Mouse (Mus musculus) gastrocnemius, adult 8-10 months (tissue): Measurements from ENCODE around the gene Gm28036. TPM values are rescaled to one million over a fixed set of nuclear protein-coding genes. Genes with fewer than 3 reads are reported as not detected.

Experiments used
- DNase-seq, 2 experiments: peaks; one replicate each; pipeline ENCODE4 v3.0.0; 2022; ENCODE audit warnings: low spot score in 2 of 2
- total RNA-seq, 4 experiments: library from RNA; stranded (reverse); gene quantifications; 2 replicates each; pipeline ENCODE4 v1.2.4; 2022

Gm28036 gene
- total RNA-seq, 4 experiments from 2014 or later, result 3.5 to 5.2 (median 3.9) TPM

DNA sequence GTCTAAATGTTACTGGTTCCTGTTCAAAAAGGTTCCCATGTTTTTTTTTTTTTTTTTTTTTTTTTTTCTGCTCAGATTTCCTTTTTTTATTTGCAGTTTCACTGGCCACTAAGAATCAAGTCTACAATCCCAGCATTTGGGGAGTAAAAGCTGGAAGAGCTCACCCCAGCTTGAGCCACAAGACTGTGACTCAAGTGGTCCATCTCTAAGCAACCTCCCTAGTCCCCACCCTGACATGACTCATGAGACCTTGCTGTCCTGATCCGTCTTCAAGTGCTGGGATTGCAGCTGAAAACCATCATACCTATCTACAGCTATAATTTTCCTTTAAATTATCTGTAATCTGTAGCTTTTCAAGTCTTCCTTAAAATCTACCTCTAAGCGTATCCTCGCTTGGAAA lies 42.4 kb downstream of the Gm28036 start:
- no peak for DNase-seq

DNA sequence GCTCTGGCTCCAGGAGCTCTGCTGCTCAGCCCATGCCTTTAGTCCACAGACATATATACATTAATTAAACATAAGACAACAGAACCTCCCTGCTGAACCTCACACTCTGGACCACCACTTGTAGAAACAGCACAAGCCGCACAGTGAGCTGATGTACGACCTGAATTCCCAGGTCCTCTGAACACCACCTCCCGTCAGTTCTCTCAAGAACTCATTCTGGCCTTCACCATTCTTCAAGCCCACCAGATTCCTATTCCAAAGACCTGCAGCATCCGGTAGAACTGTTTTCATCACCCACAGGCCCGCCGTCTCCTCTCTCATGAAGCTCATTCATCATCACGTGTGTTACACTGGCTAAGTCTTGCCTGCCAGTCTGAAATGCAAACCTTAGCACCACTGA lies 46.5 kb downstream of the Gm28036 start:
- DNase-seq, result no peak

DNA sequence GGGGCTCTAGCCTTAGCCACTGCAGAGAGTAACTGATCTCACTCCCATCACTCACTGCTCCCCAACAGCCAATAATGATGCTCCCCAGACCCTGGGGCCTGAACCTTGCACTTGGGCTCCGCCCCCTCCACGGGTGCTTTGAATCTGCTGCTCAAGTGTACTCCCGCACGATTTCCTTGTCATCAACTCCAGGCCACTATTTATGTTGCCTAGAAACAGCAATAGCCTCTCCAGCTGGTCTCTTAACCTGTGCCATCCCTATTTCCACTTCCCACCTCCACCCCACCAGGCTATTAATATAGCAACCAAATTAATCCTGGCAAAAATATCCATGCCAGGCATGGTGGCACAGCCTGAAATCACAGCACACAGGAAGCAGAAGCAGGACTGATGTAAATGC lies 47.2 kb downstream of the Gm28036 start:
- no peak for DNase-seq

DNA sequence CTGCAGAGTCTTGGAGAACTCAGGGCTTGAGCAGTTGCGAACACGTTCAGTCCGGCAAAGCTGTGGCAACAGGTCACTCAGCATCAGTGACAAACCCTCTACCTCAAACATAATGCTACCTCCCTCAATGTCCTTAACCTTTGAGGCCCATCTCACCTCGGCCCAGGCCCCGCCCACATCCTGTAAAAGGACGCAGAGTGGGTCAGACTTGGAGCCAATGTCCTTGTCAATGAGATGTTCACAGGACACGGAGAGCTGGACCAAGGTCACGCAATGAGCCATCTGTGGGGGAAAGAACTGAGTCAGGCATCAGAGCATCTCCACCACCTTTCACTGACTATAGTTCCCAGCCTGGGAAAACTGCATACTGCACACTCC lies 47.7 kb downstream of the Gm28036 start:
- no peak for DNase-seq

DNA sequence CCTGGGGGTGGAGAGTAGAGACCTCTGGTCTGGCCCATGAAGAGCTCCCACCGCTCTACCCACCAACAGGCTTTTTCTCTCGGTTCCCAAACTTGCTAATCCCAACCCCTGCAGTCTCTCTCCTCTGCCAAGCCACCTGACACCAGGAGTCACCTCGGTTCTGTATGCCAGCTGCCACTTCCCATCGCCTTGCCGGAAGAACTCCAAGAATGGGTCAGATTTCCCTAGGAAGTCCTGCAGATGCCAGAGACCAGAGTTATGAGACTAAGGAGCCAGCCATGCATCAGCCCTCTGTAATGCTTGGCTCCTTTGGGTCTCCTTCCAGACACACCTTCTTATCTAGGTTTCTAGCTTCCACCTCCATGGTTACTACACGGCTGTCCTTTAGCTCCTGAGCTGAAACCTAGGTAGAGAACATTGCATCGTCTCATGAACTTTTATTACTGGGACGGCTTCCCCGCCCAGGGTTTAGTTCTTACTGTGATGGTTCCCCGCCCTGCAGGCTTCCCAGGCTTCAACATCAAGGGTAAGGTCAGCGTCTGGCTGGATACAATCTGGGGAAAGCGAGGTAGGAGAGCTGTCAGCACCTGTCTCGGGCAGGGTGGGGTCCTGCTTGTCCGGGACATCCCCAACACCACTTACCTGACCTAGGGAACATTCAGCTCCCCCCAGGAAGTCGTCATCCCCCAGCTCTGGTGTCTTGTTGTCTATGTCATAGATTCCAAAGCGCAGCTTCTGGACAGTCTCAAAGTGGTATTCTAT lies 48.3 kb downstream of the Gm28036 start:
- DNase-seq, result peak in 1 of 2 experiments; percentile 54

DNA sequence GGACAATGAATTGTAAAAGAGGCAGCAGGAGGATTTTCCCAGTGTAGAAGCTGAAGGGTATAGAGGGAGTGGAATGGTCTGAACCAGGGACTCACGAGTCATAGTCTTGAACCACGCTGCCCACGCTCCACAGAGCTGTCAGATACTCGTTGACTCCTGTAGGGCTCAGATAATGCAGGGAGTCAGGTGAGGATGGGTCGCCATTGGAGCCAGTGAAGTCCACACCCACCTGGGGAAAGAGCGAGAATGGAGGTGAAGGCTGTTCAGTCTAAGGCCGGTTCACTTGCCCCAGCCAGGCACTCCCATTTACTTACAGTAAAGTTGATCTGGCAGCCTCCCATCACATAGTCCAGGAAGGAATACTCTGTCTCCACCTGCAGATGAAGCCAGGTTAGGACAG lies 49.4 kb downstream of the Gm28036 start:
- DNase-seq, result no peak

DNA sequence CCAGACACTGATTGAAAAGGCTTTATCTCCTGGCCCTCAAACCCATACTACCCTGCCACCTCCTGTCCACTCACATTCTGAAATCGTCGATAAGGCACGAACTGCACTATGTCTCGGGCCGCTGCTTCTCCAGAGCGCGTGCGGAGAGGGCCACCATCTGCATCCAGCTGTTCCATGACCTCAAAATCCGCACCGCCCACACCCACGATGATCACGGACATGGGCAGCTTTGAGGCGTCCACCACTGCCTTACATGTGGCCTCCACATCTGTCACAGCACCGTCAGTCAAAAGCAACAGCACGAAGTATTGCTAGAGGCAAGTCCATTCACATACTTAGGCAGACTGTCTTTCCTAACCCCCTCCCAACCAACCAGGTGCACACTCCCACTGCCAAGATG lies 53.2 kb downstream of the Gm28036 start:
- DNase-seq, result no peak

DNA sequence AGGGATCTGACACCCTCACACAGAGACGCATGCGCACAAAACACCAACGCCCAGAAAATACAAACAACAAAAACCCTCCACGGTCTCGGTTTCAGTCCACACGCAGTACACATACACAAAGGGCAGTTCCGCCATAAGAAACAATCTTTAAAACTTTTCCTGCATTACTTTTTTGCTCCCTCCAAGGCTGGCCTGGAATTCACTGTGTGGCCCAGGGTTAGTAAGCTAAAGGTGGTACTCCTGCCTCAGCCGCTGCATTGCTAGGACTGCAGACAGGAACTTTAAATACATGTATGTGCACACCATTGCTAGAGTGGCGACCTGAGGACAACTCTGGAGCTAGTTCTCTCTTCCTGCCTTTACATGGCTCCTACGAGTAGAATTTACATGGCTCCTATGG lies 55.7 kb downstream of the Gm28036 start:
- no peak for DNase-seq

DNA sequence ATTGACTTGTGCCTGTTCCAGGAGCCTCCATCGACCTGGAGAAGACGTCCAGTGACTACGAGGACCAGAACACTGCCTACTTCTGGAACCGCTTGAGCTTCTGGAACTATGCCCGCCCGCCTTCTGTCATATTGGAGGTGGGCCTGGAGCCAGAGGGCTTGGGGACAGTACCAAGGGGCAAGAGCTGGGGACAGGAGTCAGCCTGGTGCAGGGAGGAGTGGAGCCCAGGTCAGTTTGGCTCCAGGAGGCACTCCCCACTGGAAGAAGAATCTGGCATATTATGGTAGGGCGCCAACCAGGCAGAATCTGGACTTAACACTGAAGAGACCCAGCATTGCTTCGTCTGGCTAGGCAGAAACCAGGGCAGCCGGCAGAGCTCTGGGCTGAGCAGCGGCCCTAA lies 59.0 kb downstream of the Gm28036 start:
- DNase-seq, result no peak

DNA sequence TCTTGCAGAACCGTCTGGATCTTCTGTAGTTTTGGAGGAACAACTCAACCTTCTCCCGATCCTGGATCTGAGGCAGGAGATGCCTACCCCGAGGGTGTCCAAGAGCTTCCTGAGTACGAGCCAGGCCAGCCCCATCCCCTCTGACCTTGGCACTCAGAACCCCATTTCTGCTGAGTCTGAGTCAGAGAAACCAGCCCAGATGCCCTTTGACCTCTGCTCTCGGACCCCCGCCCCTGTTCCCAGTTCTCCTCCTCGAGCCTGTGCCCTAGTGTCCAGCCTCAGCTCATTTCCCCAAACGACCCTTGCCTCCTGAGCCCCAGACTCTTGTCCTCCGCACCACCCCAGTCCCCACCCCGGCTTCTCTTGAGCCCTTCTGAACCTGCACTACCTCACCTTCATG lies 60.8 kb downstream of the Gm28036 start:
- DNase-seq, result no peak

DNA sequence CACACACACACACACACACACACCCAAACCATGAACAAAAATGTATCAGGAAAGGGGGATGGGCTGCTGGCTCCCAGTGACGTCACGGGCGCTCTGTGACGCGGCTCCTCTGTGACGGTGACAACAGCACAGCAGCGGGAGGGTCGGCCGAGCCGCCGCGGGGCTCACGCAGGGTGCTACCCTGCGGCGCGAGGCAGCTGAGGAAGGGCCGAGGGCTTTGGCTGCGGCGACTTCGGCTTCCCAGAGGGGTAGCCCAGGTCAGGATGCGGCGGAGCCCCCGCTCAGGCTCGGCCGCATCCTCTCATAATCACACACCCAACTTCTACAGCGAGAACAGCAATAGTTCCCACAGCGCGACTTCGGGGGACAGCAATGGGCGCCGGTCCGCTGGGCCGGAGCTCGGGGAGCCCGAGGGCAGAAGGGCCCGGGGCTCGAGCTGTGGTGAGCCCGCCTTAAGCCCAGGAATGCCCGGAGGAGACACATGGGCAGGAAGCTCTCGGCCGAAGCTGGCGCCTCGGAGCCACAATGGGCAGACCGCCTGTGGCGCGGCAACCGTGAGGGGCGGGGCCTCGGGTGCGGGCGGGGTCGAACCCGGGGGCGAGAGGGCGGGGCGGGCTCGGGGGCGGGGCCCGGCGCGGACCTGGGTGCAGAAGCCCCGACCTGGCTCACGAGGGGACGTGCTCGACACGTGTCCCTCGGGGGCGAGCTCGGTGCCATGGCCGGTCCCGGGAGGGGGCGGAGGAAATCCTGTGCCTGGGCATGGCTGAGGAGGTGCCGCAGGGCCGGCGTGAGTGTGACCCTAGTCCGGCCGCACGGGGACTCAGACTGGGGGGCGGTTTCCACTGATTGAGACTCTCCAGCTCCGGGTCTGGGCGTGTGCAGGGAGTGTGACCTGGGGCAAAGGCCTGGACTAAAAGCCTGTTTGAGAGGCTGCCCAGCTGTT lies 61.5 kb downstream of the Gm28036 start, which contains the start of gene Spag4:
TSS of gene Spag4 (plus strand) at position 77 of the 943 bp plus-strand sequence.
- DNase-seq, result peak; percentile 32 to 48

DNA sequence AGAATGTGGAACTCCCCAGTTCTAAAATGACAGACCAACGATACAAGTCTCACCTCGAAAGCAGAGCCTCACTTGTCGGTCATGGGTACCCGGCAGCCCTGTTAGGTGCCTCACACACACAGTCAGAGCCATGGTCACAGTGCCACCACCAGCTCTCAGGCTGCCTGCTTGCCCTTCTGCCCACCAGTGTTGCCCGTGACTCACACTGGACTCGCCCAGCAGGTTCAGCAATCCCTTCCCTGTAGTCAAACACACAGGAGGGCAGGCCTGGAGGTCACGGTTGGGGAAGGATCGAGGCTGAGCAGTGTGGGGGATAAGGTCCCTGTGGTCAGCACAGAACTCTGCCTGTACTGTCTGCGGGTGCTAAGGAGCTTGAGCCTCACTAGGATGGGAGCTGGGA lies 74.1 kb downstream of the Gm28036 start, which contains the start of gene Fer1l4:
TSS of gene Fer1l4 (minus strand) at position 132 of the 400 bp plus-strand sequence.
- DNase-seq, result no peak

DNA sequence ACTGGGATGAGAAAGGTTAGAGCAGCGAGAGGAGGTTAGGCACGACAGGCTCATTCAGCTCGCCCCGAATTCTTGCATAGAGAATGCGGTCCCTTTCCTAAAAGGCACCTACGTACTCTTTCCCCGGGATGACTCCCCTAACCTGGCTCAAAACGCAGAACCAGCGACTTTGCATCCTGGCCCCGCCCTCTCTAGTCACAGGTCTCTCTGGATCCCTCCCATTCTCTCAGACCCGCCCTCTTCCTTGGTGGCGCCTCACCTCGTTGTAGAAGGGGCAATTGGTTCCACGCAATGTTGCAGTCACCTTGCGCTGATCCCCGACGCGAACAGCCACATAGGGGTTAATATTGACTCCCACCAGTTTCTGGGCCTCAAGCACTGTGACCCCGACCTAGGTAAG lies 79.0 kb downstream of the Gm28036 start:
- DNase-seq, result no peak

DNA sequence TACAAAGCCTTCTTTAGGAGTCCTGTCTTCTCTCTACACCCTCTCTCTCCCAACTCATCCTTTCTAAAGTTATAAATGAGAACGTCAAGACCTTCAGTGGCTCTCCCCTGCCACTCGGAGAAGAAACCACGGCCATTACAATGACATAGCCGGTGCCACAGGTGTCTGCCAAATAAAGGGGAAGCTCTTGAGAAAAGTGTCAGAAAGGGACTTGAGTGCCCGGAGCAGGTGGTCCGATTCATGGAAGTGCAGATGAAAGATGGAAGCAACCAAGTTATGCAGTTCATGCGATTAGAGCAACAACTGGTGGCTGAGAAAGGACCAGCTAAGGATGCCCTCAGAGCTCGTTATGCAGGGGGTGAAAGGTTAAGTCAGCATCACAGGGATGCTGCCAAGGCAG lies 84.0 kb downstream of the Gm28036 start:
- no peak for DNase-seq

DNA sequence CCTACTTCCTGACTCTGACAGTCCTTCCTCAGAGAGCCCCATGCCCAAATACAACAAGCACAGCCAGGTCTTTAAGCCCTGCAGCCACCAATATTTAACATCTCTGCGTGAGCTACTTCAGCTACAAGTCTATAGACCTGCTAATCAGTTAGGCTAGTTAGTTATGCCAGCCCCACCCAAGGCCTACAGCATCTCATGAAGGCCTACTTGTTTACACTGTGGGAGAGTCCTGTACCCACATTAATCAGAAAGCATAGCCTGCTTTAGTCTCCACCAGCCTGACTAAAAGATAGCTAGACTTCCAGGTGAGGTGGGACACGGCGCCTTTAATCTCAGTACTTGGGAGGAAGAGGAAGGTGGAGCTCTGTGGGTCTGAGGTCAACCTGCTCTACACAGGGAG lies 87.5 kb downstream of the Gm28036 start:
- no peak for DNase-seq

DNA sequence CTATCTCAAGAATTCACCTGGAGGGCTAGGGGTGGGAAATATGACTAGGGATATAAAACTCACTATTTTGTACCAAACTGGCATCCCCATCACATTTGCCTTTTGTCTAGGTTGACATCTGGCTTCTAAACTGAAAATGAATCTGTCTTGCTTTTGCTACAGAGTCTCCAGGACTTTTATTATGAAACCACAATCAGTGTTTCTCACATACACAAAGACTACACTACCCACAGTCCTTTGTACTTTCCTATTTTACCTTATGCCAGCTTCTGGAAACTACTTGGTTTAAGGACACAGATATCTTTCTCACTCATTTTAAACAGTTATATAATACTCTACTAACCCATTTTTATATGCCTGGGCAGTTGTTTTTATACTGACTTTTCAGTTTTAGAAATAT lies 101.4 kb downstream of the Gm28036 start:
- no peak for DNase-seq

Other genes with a start within 250 kb of the Gm28036 start
- 100 to 1,000 TPM; 154 to 182 (median 168) TPM for gene Uqcc1, start 196.8 kb downstream of the Gm28036 start, total RNA-seq
- not detected for gene Gm15557, start 186.4 kb downstream of the Gm28036 start, total RNA-seq
- under 1 TPM in 2 of 4 experiments, not detected in 2; 0.16 to 0.19 TPM for gene Gdf5, start 181.7 kb downstream of the Gm28036 start, total RNA-seq
- gene Cep250, start 170.6 kb downstream of the Gm28036 start, total RNA-seq, result 1 to 10 TPM; 4.1 to 4.5 (median 4.2) TPM
- gene 6430550D23Rik, start 119.1 kb downstream of the Gm28036 start, total RNA-seq, result under 1 TPM in 2 of 4 experiments, not detected in 2; 0.54 to 0.76 TPM
- 10 to 100 TPM; 42.5 to 54.4 (median 49.1) TPM for gene Ergic3, start 119.0 kb downstream of the Gm28036 start, total RNA-seq
- gene Fer1l4, start 74.1 kb downstream of the Gm28036 start, total RNA-seq, result not detected
- gene Spag4, start 61.9 kb downstream of the Gm28036 start, total RNA-seq, result 1 to 10 TPM in 2 of 4 experiments, under 1 TPM in 1, not detected in 1; 0.83 to 1.2 (median 1.2) TPM
- 10 to 100 TPM in 2 of 4 experiments, 1 to 10 TPM in 2; 5.6 to 13.2 (median 9.8) TPM for gene Cpne1, start 15.1 kb downstream of the Gm28036 start, total RNA-seq
- 1 to 10 TPM; 5.8 to 8.3 (median 6.9) TPM for gene Rbm12, start 15.1 kb downstream of the Gm28036 start, total RNA-seq
- gene Romo1, start 16.9 kb upstream of the Gm28036 start, total RNA-seq, result 100 to 1,000 TPM; 192 to 289 (median 265) TPM
- 10 to 100 TPM; 85.7 to 90.2 (median 88.3) TPM for gene Nfs1, start 17.1 kb upstream of the Gm28036 start, total RNA-seq
- gene Rbm39, start 53.1 kb upstream of the Gm28036 start, total RNA-seq, result 100 to 1,000 TPM in 1 of 4 experiments, 10 to 100 TPM in 3; 71.4 to 105 (median 89.2) TPM
- 10 to 100 TPM; 21.6 to 38.5 (median 29.1) TPM for gene Phf20, start 69.4 kb upstream of the Gm28036 start, total RNA-seq
- gene Cnbd2, start 185.2 kb upstream of the Gm28036 start, total RNA-seq, result 1 to 10 TPM in 1 of 4 experiments, under 1 TPM in 3; 0.74 to 1.0 (median 0.85) TPM
- gene Scand1, start 185.6 kb upstream of the Gm28036 start, total RNA-seq, result 10 to 100 TPM; 50.0 to 68.3 (median 62.9) TPM